Mouse (Mus musculus): ENCODE results near the gene Gipc3.

- TF ChIP-seq CTCF (conservative IDR thresholded peaks at IDR 0.05 in 1 of 2, IDR thresholded peaks at IDR 0.05 in 1 of 2; ENCODE audit: low read depth in 2 of 2, low read length in 2 of 2): peak; percentile 13 to 63; a peak in 2 of 4 replicates
- TF ChIP-seq EP300 (IDR thresholded peaks at IDR 0.05; ENCODE audit: low read length): no peak
- no peak for TF ChIP-seq RCOR1 (conservative IDR thresholded peaks at IDR 0.05; ENCODE audit: low read depth, low read length)
- TF ChIP-seq USF1 (IDR thresholded peaks at IDR 0.05; ENCODE audit: low read depth, low read length): no peak
- TF ChIP-seq GABPA (IDR thresholded peaks at IDR 0.05; ENCODE audit: insufficient replicate concordance, low read depth, low read length): no peak
- no peak for TF ChIP-seq SIN3A (IDR thresholded peaks at IDR 0.05; ENCODE audit: low read length)
- TF ChIP-seq POLR2AphosphoS2 (IDR thresholded peaks at IDR 0.05; ENCODE audit: low read depth, low read length): no peak
These were observed 1.5 kb upstream of the Gipc3 start for GRCm38 (mm10) chr10:81344421-81345161.
